Mouse (Mus musculus) urinary bladder, postnatal 10 days (tissue): ENCODE measurements around the gene Brf1.

Experiments used
- DNase-seq: peaks from one replicate; pipeline ENCODE4 v3.0.0; 2022; ENCODE audit warnings: low spot score

Gene Brf1

GRCm38 (mm10) chr12:112976371-112977073 lies 24.0 kb downstream of the Brf1 start, which contains the start of gene Btbd6:
Gene Btbd6 (plus strand): TSS chr12:112976482.
- DNase-seq, result peak; percentile 63

GRCm38 (mm10) chr12:112974736-112975135 lies 25.8 kb downstream of the Brf1 start:
- DNase-seq, result no peak

- DNase-seq, result no peak
Observed at GRCm38 (mm10) chr12:112969616-112970015, 30.9 kb downstream of the Brf1 start.

- no peak for DNase-seq
Observed at GRCm38 (mm10) chr12:112968943-112969342, 31.6 kb downstream of the Brf1 start.

GRCm38 (mm10) chr12:112965783-112966182 lies 34.7 kb downstream of the Brf1 start:
- no peak for DNase-seq

GRCm38 (mm10) chr12:112961872-112962271 lies 38.6 kb downstream of the Brf1 start:
- no peak for DNase-seq

GRCm38 (mm10) chr12:112961428-112961827 lies 39.1 kb downstream of the Brf1 start:
- no peak for DNase-seq

GRCm38 (mm10) chr12:112959421-112959820 lies 41.1 kb downstream of the Brf1 start:
- no peak for DNase-seq

- DNase-seq, result no peak
Observed at GRCm38 (mm10) chr12:112958303-112958702, 42.2 kb downstream of the Brf1 start.

GRCm38 (mm10) chr12:112955800-112956199 lies 44.7 kb downstream of the Brf1 start:
- no peak for DNase-seq

- DNase-seq, result no peak
Observed at GRCm38 (mm10) chr12:112952926-112953565, 47.5 kb downstream of the Brf1 start.

- no peak for DNase-seq
Observed at GRCm38 (mm10) chr12:112952433-112952832, 48.1 kb downstream of the Brf1 start.

GRCm38 (mm10) chr12:112951150-112951842 lies 49.2 kb downstream of the Brf1 start:
- no peak for DNase-seq

GRCm38 (mm10) chr12:112950761-112951129 lies 49.8 kb downstream of the Brf1 start:
- DNase-seq, result no peak

- peak; percentile 57 for DNase-seq
Observed at GRCm38 (mm10) chr12:112950040-112950760, 50.3 kb downstream of the Brf1 start.

- no peak for DNase-seq
Observed at GRCm38 (mm10) chr12:112947307-112947706, 53.2 kb downstream of the Brf1 start.

- DNase-seq, result no peak
Observed at GRCm38 (mm10) chr12:112943669-112944068, 56.8 kb downstream of the Brf1 start.

GRCm38 (mm10) chr12:112941776-112942713 lies 58.5 kb downstream of the Brf1 start, which contains the start of gene Nudt14:
Gene Nudt14 (minus strand): TSS chr12:112942124.
- no peak for DNase-seq

- no peak for DNase-seq
Observed at GRCm38 (mm10) chr12:112941156-112941775, 59.2 kb downstream of the Brf1 start.

GRCm38 (mm10) chr12:112940710-112941109 lies 59.8 kb downstream of the Brf1 start:
- DNase-seq, result no peak

- no peak for DNase-seq
Observed at GRCm38 (mm10) chr12:112940238-112940637, 60.3 kb downstream of the Brf1 start.
